Mouse (Mus musculus): ENCODE results near the gene P3h2. TPM values are rescaled to one million over a fixed set of nuclear protein-coding genes. Genes with fewer than 3 reads are reported as not detected.

Gene P3h2
- polyA plus RNA-seq, 1 experiment from 2014 or later, result 4.9 TPM

- Histone ChIP-seq H3K36me3 (no peaks in the 10 kb centered on the region), H3K27ac (no peak overlapping the region), H3K4me1 (no peaks in the 10 kb centered on the region), H3K4me2 (no peak overlapping the region; the same call in 1 of the 2 replicates), H3K9me3 (no peaks in the 10 kb centered on the region), H3K27me3 (replicated peaks) (no peaks in the 10 kb centered on the region), H3K9ac (no peak overlapping the region), H3K4me3 (replicated peaks) (no peak overlapping the region)
- WGBS, result 45% methylated on average over 12 of the region's 12 CpGs
- no peak for ATAC-seq (ENCODE audit: insufficient read depth, low FRiP score, low read depth)
Measured at GRCm38 (mm10) chr16:25945151-25945955, 160.2 kb downstream of the P3h2 start.

- no peaks in the 10 kb centered on the region for H3K4me1 ChIP-seq
- H3K36me3 ChIP-seq, result no peaks in the 10 kb centered on the region
- no peak overlapping the region for H3K4me2 ChIP-seq
- H3K4me3 ChIP-seq (replicated peaks), result no peak overlapping the region
- WGBS, result 68% methylated on average over 4 of the region's 4 CpGs
- no peak overlapping the region for H3K9ac ChIP-seq
- H3K27ac ChIP-seq, result no peak overlapping the region
- no peak for ATAC-seq (ENCODE audit: insufficient read depth, low FRiP score, low read depth)
- H3K9me3 ChIP-seq, result no peaks in the 10 kb centered on the region
- H3K27me3 ChIP-seq (replicated peaks), result no peaks in the 10 kb centered on the region
Measured at GRCm38 (mm10) chr16:25942261-25942660, 163.3 kb downstream of the P3h2 start.

GRCm38 (mm10) chr16:25934181-25934580, 171.4 kb downstream of the P3h2 start:
- no peaks in the 10 kb centered on the region for H3K36me3 ChIP-seq
- H3K9me3 ChIP-seq, result no peaks in the 10 kb centered on the region
- H3K27ac ChIP-seq, result no peak overlapping the region
- H3K4me1 ChIP-seq, result no peaks in the 10 kb centered on the region
- no peaks in the 10 kb centered on the region for H3K27me3 ChIP-seq (replicated peaks)
- no peak overlapping the region for H3K9ac ChIP-seq
- ATAC-seq (ENCODE audit: insufficient read depth, low FRiP score, low read depth), result no peak
- H3K4me3 ChIP-seq (replicated peaks), result no peak overlapping the region
- no peak overlapping the region for H3K4me2 ChIP-seq
- 80% methylated on average over 2 of the region's 2 CpGs for WGBS

- Histone ChIP-seq H3K4me2 (no peak overlapping the region), H3K27me3 (replicated peaks) (no peaks in the 10 kb centered on the region), H3K36me3 (no peaks in the 10 kb centered on the region), H3K27ac (no peak overlapping the region), H3K9me3 (no peaks in the 10 kb centered on the region), H3K4me3 (replicated peaks) (no peak overlapping the region), H3K9ac (no peak overlapping the region), H3K4me1 (no peaks in the 10 kb centered on the region)
- WGBS, result 62% methylated on average over 1 of the region's 1 CpGs
- ATAC-seq (ENCODE audit: insufficient read depth, low FRiP score, low read depth), result no peak
Measured at GRCm38 (mm10) chr16:25912185-25912584, 193.4 kb downstream of the P3h2 start.
